In the genomic region with DNA sequence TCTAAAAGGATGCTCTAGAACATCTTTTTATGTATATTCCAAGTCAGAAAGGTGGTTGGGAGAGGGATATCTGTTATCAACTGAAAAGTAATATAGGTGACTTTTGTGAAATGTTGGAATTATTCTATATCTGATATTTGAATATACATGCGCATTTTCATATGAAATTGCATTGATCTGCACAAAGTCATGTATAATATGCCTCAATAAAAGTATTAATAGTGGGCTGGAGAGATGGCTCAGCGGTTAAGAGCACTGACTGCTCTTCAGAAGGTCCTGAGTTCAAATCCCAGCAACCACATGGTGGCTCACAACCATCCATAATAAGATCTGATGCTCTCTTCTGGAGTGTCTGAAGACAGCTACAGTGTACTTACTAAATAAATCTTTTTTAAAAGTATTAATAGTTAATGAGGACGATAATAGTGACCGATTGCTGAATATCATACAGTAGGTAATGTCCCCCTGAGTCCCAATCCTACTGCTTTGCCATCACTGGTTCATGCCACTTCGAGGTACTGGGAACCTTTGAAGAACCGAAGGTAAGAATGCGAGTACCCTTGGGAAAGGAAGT, we compare ENCODE assay signal across 1 mouse cellular context.
A peak's percentile ranks its signal among the peaks of the same experiment; 100 is the strongest.
TF ChIP-seq lines count a peak whose summit lies in the region.

No protein-coding gene starts in this region.

TF ChIP-seq in CH12.LX, 34 proteins besides CTCF, POLR2A, EP300 and RAD21:
- TF ChIP-seq MAX (IDR thresholded peaks at IDR 0.05; ENCODE audit: low read length) (no peak), TBP (conservative IDR thresholded peaks at IDR 0.05; ENCODE audit: low read depth, low read length) (peak; percentile 96)
